Mouse (Mus musculus) neural tube, embryonic 14.5 days (tissue): ENCODE measurements around the gene Bri3. TPM values are rescaled to one million over a fixed set of nuclear protein-coding genes. Genes with fewer than 3 reads are reported as not detected.

Experiments used
- ATAC-seq: fragments of 200-750 bp; cut with Nextera tagmentation; 2 replicates; pipeline ENCODE4 v1.8.0; 2017; ENCODE audit warnings: low read depth, mild to moderate bottlenecking, moderate TSS enrichment, moderate library complexity
- H3K27ac ChIP-seq: fragments of 300-500 bp; sonication (generic); 2 replicates; pipeline ENCODE4 v1.5.1; 2014; ENCODE audit warnings: low read depth, mild to moderate bottlenecking, control low read depth, low read length, moderate library complexity, mixed read lengths
- H3K27me3 ChIP-seq: fragments of 300-500 bp; sonication (generic); 2 replicates; pipeline ENCODE4 v1.6.1; 2014; ENCODE audit warnings: low read length; ENCODE audit not compliant: control insufficient read depth, insufficient read depth
- H3K36me3 ChIP-seq: fragments of 300-500 bp; sonication (generic); 2 replicates; pipeline ENCODE4 v1.6.1; 2014; ENCODE audit warnings: low read length, mixed read lengths; ENCODE audit not compliant: control insufficient read depth, insufficient read depth
- H3K4me1 ChIP-seq: fragments of 300-500 bp; sonication (generic); 2 replicates; pipeline ENCODE4 v1.6.1; 2014; ENCODE audit warnings: low read length; ENCODE audit not compliant: control insufficient read depth, insufficient read depth
- H3K4me2 ChIP-seq: fragments of 300-500 bp; sonication (generic); 2 replicates; pipeline ENCODE4 v1.6.1; 2014; ENCODE audit warnings: mild to moderate bottlenecking, low read depth, low read length, control low read depth
- H3K4me3 ChIP-seq: fragments of 300-500 bp; sonication (generic); 2 replicates; pipeline ENCODE4 v1.5.1; 2014; ENCODE audit warnings: low read depth, low read length, control low read depth, mixed read lengths
- H3K9ac ChIP-seq: fragments of 300-500 bp; sonication (generic); replicated peaks from 2 replicates; pipeline ENCODE4 v1.6.1; 2014; ENCODE audit warnings: low read depth, mild to moderate bottlenecking, control low read depth, low read length, mixed read lengths
- H3K9me3 ChIP-seq: fragments of 300-500 bp; sonication (generic); 2 replicates; pipeline ENCODE4 v1.6.1; 2016; ENCODE audit warnings: low read length; ENCODE audit not compliant: control insufficient read depth
- WGBS: fragments of 180-500 bp; shearing (Covaris S2); extraction: QIAGEN DNeasy Blood & Tissue Kit; methylation state at CpG from one replicate; pipeline ENCODE4 v1.1.7; 2014; 5-methylcytosine and 5-hydroxymethylcytosine counted together
- polyA plus RNA-seq: library from polyadenylated mRNA; unstranded; fragments of >200 nt; fragmentation: Nextera tagmentation; extraction: Ambion mirVana; gene quantifications from 2 replicates; pipeline ENCODE4 v1.2.1, GENCODE M21; 2014

Gene Bri3
- polyA plus RNA-seq, 1 experiment from 2014 or later: 114 TPM

DNA sequence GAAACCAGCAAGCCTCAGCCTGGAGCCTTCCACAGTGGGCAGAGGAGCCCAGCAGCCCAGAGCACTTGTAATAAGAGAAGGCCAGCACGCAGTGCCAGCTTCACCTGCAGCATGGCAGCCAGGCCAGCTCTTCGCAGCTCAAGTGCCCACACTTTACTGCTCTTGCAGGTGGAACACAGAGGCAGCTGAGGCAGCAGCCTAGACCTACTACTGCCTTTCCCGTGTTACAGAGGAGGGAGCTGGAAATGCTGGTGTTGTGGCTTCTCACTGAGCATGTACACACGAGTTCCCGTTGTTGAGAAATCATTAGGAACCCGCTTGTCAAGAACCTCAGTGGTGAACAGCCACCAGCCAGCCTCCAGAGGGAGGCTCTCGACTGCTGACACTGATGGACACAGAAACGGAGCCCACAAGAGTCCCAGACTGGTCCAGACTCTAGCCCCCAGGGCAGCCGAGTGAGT, 34.9 kb downstream of the Bri3 start:
- Histone ChIP-seq H3K36me3 (no peaks in the 10 kb centered on the region), H3K4me2 (no peak overlapping the region), H3K9ac (no peak overlapping the region), H3K4me3 (no peak overlapping the region), H3K27ac (no peak overlapping the region), H3K4me1 (no peaks in the 10 kb centered on the region), H3K9me3 (no peaks in the 10 kb centered on the region), H3K27me3 (no peaks in the 10 kb centered on the region)
- ATAC-seq: no peak
- WGBS: 82% methylated on average over 9 of the region's 9 CpGs

DNA sequence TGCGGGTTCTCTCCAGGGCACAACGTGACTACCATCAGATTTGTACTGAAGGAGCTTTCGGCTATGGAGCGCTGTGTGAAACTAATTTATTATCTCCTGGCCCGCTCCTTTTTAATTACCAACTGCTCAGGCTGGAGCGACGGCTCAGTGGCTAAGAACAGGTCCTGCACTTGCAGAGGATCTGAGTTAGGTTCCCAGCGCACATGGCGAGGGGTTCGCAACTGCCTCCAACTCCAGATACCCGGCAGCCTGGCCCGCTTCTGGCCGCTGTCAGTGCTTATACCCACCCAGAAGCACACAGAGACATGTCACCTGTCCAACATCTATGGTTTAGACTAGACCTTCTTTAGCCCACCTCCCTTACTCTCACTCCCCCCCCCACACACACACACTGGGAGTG, 35.7 kb downstream of the Bri3 start:
- no peak for ATAC-seq

DNA sequence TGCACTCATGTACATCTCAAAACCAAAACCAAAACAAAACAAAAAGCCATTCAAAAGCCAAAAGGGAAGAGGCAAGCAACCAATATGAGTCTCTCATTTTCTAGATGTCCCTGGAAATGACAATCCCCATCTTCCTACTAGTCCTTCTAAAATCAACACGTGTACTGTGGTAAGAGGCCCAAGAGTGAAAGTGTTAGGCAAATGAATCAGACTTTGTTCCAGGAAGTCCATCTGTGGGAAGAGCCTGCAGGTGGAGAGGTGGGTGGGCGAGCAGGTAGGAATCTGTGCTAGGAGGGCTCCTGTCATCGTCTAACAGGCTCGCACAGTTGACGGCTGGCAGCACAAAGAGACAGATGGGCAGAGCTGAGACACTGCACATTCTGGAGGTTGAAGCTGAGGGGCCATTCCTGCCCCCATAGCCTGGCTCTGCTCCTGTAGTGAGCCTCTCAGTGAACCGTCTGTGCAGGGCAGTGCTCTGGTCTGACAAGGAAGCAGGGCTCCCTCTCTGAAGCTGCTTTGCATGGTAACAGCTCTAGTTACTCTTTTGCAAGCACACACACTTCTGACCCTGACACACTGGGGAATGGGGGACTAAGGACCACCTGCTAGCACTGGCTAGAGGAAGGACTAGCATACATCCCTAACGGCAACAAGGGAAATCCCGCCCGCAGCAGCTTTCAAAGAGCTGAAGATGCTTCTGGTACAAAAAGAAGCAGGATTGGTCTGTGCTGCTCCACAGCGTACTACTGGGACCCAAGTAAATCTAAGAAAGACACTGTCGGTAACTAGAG, 38.4 kb downstream of the Bri3 start:
- H3K4me3 ChIP-seq: no peak overlapping the region
- no peaks in the 10 kb centered on the region for H3K4me1 ChIP-seq
- H3K9me3 ChIP-seq: no peaks in the 10 kb centered on the region
- 76% methylated on average over 11 of the region's 11 CpGs for WGBS
- H3K36me3 ChIP-seq: no peaks in the 10 kb centered on the region
- no peak overlapping the region for H3K4me2 ChIP-seq
- no peak for ATAC-seq
- no peak overlapping the region for H3K9ac ChIP-seq
- H3K27ac ChIP-seq: no peak overlapping the region
- H3K27me3 ChIP-seq: no peaks in the 10 kb centered on the region

More for the DNA sequence above, 35.7 kb downstream of the Bri3 start:
- Histone ChIP-seq H3K9ac (no peak overlapping the region), H3K36me3 (no peaks in the 10 kb centered on the region), H3K27ac (no peak overlapping the region), H3K9me3 (no peaks in the 10 kb centered on the region), H3K4me3 (no peak overlapping the region), H3K27me3 (no peaks in the 10 kb centered on the region), H3K4me2 (no peak overlapping the region), H3K4me1 (no peaks in the 10 kb centered on the region)
- whole genome bisulfite sequencing: 88% methylated on average over 13 of the region's 13 CpGs

DNA sequence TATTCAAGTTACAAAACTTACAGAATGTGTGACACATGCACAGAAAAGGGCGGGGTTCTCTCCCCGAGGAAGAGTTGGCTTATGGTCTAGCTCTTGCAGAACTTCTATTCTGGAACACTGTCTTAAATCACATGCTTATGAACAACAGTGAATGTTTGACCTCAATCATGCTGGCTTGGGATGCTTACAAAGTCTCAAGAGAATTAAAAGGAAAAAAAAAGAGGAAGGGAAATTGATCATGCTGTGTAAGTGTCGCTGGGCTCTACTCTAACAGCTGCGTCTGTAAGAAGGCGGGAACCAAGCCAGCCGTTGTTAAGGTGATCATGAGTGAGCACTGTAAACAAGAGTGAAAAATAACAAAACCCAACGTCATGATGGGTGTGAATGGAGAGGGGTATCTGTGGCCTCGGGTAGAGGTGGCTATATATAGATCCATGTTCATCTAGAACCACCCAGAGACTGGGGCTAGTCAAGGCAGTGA, 39.4 kb downstream of the Bri3 start:
- Histone ChIP-seq H3K27me3 (no peaks in the 10 kb centered on the region), H3K27ac (no peak overlapping the region), H3K4me1 (no peaks in the 10 kb centered on the region), H3K4me3 (no peak overlapping the region), H3K36me3 (no peaks in the 10 kb centered on the region), H3K9ac (no peak overlapping the region), H3K4me2 (no peak overlapping the region), H3K9me3 (no peaks in the 10 kb centered on the region)
- ATAC-seq: no peak
- WGBS: 65% methylated on average over 8 of the region's 8 CpGs

DNA sequence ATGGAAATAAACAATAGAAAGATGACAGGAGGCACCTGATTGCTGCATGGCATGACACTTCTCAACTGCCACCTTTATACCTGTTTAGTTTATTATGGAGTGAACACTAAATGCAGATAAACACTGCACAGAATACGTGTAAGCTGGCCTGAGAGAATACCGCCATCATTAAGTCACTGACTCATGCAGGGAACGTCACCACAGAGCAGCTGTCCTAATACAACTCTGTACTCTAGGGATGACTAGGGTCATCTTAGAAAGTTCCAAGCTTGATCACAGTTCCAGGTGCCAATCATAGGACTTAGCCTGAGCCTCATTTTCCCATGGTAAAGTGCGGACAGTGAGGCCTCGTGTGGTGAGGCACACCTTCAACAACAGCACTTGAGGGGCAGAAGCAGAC, 40.4 kb downstream of the Bri3 start:
- Histone ChIP-seq H3K4me1 (no peaks in the 10 kb centered on the region), H3K27me3 (no peaks in the 10 kb centered on the region), H3K9ac (no peak overlapping the region), H3K36me3 (no peaks in the 10 kb centered on the region), H3K4me2 (no peak overlapping the region), H3K4me3 (no peak overlapping the region), H3K9me3 (no peaks in the 10 kb centered on the region), H3K27ac (no peak overlapping the region)
- ATAC-seq: no peak
- WGBS: 86% methylated on average over 5 of the region's 5 CpGs

DNA sequence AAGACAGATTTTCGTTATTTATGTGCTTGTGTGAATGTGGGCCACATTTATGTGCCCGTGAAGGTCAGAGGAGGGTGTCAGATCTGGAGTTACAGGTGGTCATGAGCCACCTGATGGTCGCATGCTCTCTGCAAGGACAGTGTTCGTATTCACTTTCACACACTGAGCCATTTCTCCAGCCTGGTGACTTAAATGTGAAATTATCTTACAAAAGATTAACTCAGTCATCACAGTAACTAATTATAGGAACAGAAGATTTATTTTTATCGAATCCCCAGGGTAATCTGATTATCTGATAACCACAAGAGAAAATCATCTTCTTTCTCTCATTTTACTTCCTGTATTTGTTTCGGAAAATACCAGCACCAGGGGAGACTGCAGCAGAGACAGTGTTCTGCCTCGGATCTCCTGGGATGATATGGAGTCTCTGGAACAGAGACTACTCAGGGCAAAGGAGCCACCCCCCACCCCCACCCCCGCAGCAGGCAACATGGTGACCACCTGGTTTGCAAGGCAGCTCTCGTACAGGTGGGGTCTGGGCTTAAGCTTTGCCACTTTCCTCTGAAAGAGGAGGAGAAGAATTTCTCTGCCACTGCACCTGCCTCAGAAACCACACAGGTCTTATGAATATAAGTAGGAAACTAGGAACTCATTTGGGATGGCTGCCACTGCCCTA, 42.5 kb downstream of the Bri3 start:
- Histone ChIP-seq H3K4me3 (no peak overlapping the region), H3K4me1 (no peaks in the 10 kb centered on the region), H3K4me2 (no peak overlapping the region), H3K36me3 (no peaks in the 10 kb centered on the region), H3K9ac (no peak overlapping the region), H3K27ac (no peak overlapping the region), H3K9me3 (no peaks in the 10 kb centered on the region), H3K27me3 (no peaks in the 10 kb centered on the region)
- ATAC-seq: no peak
- WGBS: 83% methylated on average over 9 of the region's 9 CpGs

DNA sequence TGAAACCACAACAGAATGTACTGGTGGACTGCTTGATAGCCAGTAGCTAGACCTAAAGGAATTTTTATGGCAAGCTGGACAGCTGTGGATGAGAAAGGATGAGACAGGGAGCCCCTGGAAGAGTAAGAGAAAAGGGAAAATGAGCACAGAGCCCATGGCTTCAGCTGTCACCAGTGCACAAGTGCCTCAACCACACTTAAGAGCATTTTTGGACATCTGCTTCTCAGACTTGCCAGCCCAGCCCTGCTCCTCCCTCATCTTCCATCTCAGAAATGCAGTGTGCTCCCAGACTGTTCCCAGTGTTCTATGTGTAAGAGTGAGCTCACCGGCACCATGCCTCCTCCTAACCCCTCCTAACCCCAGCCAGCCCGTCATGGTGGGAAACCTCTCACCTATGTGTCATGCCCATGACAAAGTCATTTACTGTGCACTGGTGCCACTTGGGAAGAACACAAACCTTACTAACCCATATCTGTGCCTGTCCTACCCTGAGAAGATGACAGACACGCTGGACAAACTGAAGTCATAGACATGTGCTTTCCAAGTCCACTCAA, 43.1 kb downstream of the Bri3 start:
- no peaks in the 10 kb centered on the region for H3K9me3 ChIP-seq
- H3K4me2 ChIP-seq: no peak overlapping the region
- no peak overlapping the region for H3K9ac ChIP-seq
- H3K27me3 ChIP-seq: no peaks in the 10 kb centered on the region
- H3K4me1 ChIP-seq: no peaks in the 10 kb centered on the region
- WGBS: 82% methylated on average over 3 of the region's 3 CpGs
- no peak for ATAC-seq
- no peak overlapping the region for H3K27ac ChIP-seq
- H3K4me3 ChIP-seq: no peak overlapping the region
- no peaks in the 10 kb centered on the region for H3K36me3 ChIP-seq

DNA sequence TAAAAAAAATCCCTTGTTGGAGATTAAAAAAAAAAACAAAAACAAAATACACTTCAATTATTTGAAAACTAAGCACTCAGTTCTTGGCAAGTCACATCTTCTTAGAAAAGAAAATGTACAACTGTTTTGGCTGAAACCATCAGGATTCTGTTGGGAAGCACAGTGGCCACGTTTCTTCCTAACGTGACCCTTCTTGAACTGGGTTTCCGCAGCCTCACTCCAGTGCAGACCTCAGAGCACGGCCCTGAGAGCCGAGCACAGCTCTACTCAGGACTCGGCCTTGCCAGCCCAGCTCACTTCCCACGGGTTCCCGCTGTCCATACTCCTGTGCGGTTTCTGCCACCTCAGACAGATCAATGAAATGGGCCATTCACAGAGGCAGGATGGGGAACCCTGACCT, 44.2 kb downstream of the Bri3 start:
- H3K27me3 ChIP-seq: no peaks in the 10 kb centered on the region
- no peak for ATAC-seq
- 88% methylated on average over 9 of the region's 9 CpGs for WGBS

More for the DNA sequence above, 44.2 kb downstream of the Bri3 start:
- H3K27ac ChIP-seq: no peak overlapping the region
- no peaks in the 10 kb centered on the region for H3K36me3 ChIP-seq
- no peaks in the 10 kb centered on the region for H3K9me3 ChIP-seq
- no peak overlapping the region for H3K4me2 ChIP-seq
- H3K4me1 ChIP-seq: no peaks in the 10 kb centered on the region
- no peak overlapping the region for H3K4me3 ChIP-seq
- H3K9ac ChIP-seq: no peak overlapping the region
